Mouse (Mus musculus): Measurements from ENCODE around the gene Atp5s. TPM values are rescaled to one million over a fixed set of nuclear protein-coding genes. Genes with fewer than 3 reads are reported as not detected.

Gene Atp5s
- polyA plus RNA-seq, 1 experiment from 2014 or later: 25.1 TPM

MicroRNAs encoded within 50 kb of the gene (microRNA counts, 519-probe panel; counts per million panel counts)
- not detected for microRNA mmu-miR-681

Small RNA genes within 50 kb of the gene (microRNA-seq; reads per million reads assigned to microRNA genes)
- not detected for gene Mir681

Other genes with a start within 250 kb of the Atp5s start
- 24.2 and 26.2 TPM in 2 replicates for gene Vcpkmt, start 141.9 kb upstream of the Atp5s start, polyA plus RNA-seq (2015; fragmentation: Nextera tagmentation; extraction: Ambion mirVana)
- 8.2 and 11.8 TPM in 2 replicates for gene Sos2, start 43.1 kb upstream of the Atp5s start, polyA plus RNA-seq (2015; fragmentation: Nextera tagmentation; extraction: Ambion mirVana)
- 18.3 and 21.7 TPM in 2 replicates for gene L2hgdh, start 77 bp upstream of the Atp5s start, polyA plus RNA-seq (2015; fragmentation: Nextera tagmentation; extraction: Ambion mirVana)
- gene Cdkl1, start 66.3 kb downstream of the Atp5s start, polyA plus RNA-seq (2015; fragmentation: Nextera tagmentation; extraction: Ambion mirVana): 2.6 and 2.8 TPM in 2 replicates
- gene Atl1, start 167.7 kb downstream of the Atp5s start, polyA plus RNA-seq (2015; fragmentation: Nextera tagmentation; extraction: Ambion mirVana): 4.5 and 7.2 TPM in 2 replicates
- gene Map4k5, start 168.2 kb downstream of the Atp5s start, polyA plus RNA-seq (2015; fragmentation: Nextera tagmentation; extraction: Ambion mirVana): 19.1 and 24.3 TPM in 2 replicates

All from stomach, embryonic 16.5 days (tissue).